Mouse (Mus musculus) neural tube, embryonic 12.5 days (tissue): Measurements from ENCODE around the gene Ccp110. TPM values are rescaled to one million over a fixed set of nuclear protein-coding genes. Genes with fewer than 3 reads are reported as not detected.

Source experiments
- ATAC-seq: fragments of 200-750 bp; cut with Nextera tagmentation; 2 replicates; pipeline ENCODE4 v1.8.0; 2017; ENCODE audit warnings: low read depth, mild to moderate bottlenecking, moderate TSS enrichment, moderate library complexity; ENCODE audit not compliant: low FRiP score
- H3K27ac ChIP-seq: fragments of 300-500 bp; sonication (generic); 2 replicates; pipeline ENCODE4 v1.5.1; 2016
- H3K27me3 ChIP-seq: fragments of 300-500 bp; sonication (generic); replicated peaks from 2 replicates; pipeline ENCODE4 v1.6.1; 2016; ENCODE audit warnings: mild to moderate bottlenecking
- H3K36me3 ChIP-seq: fragments of 300-500 bp; sonication (generic); 2 replicates; pipeline ENCODE4 v1.6.1; 2016; ENCODE audit warnings: mild to moderate bottlenecking
- H3K4me1 ChIP-seq: fragments of 300-500 bp; sonication (generic); 2 replicates; pipeline ENCODE4 v1.6.1; 2016
- H3K4me2 ChIP-seq: fragments of 300-500 bp; sonication (generic); replicated peaks from 2 replicates; pipeline ENCODE4 v1.6.1; 2016; ENCODE audit warnings: mild to moderate bottlenecking
- H3K4me3 ChIP-seq: fragments of 300-500 bp; sonication (generic); 2 replicates; pipeline ENCODE4 v1.5.1; 2016
- H3K9ac ChIP-seq: fragments of 300-500 bp; sonication (generic); 2 replicates; pipeline ENCODE4 v1.6.1; 2016; ENCODE audit warnings: mild to moderate bottlenecking
- H3K9me3 ChIP-seq: fragments of 300-500 bp; sonication (generic); 2 replicates; pipeline ENCODE4 v1.6.1; 2016; ENCODE audit warnings: mild to moderate bottlenecking
- WGBS: fragments of 180-500 bp; shearing (Covaris S2); methylation state at CpG from one replicate; pipeline ENCODE4 v1.1.7; 2016; 5-methylcytosine and 5-hydroxymethylcytosine counted together
- polyA plus RNA-seq: library from polyadenylated mRNA; unstranded; fragments of >200 nt; fragmentation: Nextera tagmentation; extraction: Ambion mirVana; gene quantifications from 2 replicates; pipeline ENCODE4 v1.2.1, GENCODE M21; 2016

Gene Ccp110
- polyA plus RNA-seq, 1 experiment from 2014 or later = 34.2 TPM

GRCm38 (mm10) chr7:118777598-118778394 lies 65.4 kb downstream of the Ccp110 start:
- H3K4me2 ChIP-seq = no peak overlapping the region
- no peak overlapping the region for H3K9ac ChIP-seq
- ATAC-seq = no peak
- 82% methylated on average over 10 of the region's 10 CpGs for WGBS
- H3K4me1 ChIP-seq = no peaks in the 10 kb centered on the region
- H3K4me3 ChIP-seq = no peak overlapping the region
- peaks cover 38% of the 10 kb centered on the region for H3K36me3 ChIP-seq
- H3K27me3 ChIP-seq = no peaks in the 10 kb centered on the region
- H3K9me3 ChIP-seq = no peaks in the 10 kb centered on the region
- no peak overlapping the region for H3K27ac ChIP-seq

- Histone ChIP-seq H3K4me3 (no peak overlapping the region), H3K4me1 (no peaks in the 10 kb centered on the region), H3K36me3 (peaks cover 36% of the 10 kb centered on the region), H3K9me3 (no peaks in the 10 kb centered on the region), H3K4me2 (no peak overlapping the region), H3K27me3 (no peaks in the 10 kb centered on the region), H3K9ac (no peak overlapping the region), H3K27ac (no peak overlapping the region)
- WGBS = 42% methylated on average over 6 of the region's 6 CpGs
- ATAC-seq = 0 out of 2 replicates have a peak, but pooled peaks have one; percentile 21
Observed at GRCm38 (mm10) chr7:118778561-118778960, 66.2 kb downstream of the Ccp110 start.

- H3K4me2 ChIP-seq = no peak overlapping the region
- H3K4me1 ChIP-seq = no peaks in the 10 kb centered on the region
- H3K27me3 ChIP-seq = no peaks in the 10 kb centered on the region
- H3K9me3 ChIP-seq = no peaks in the 10 kb centered on the region
- H3K9ac ChIP-seq = no peak overlapping the region
- no peak for ATAC-seq
- no peak overlapping the region for H3K27ac ChIP-seq
- 92% methylated on average over 11 of the region's 11 CpGs for WGBS
- H3K36me3 ChIP-seq = peaks cover 29% of the 10 kb centered on the region
- no peak overlapping the region for H3K4me3 ChIP-seq
Observed at GRCm38 (mm10) chr7:118783305-118784001, 71.1 kb downstream of the Ccp110 start.

GRCm38 (mm10) chr7:118786091-118786490 lies 73.7 kb downstream of the Ccp110 start:
- H3K27ac ChIP-seq = no peak overlapping the region
- no peaks in the 10 kb centered on the region for H3K9me3 ChIP-seq
- WGBS = 84% methylated on average over 6 of the region's 6 CpGs
- H3K36me3 ChIP-seq = peaks cover 20% of the 10 kb centered on the region; the same call in 1 of the 2 replicates
- no peak overlapping the region for H3K4me2 ChIP-seq
- no peak for ATAC-seq
- H3K4me3 ChIP-seq = no peak overlapping the region
- no peaks in the 10 kb centered on the region for H3K27me3 ChIP-seq
- H3K4me1 ChIP-seq = no peaks in the 10 kb centered on the region
- no peak overlapping the region for H3K9ac ChIP-seq

Other genes starting within 250 kb of the Ccp110 start
- 2.0 and 2.4 TPM in 2 replicates for gene Itpripl2, start 220.6 kb upstream of the Ccp110 start, polyA plus RNA-seq
- gene Coq7, start 179.2 kb upstream of the Ccp110 start, polyA plus RNA-seq = 100 and 101 TPM in 2 replicates
- 8.4 and 9.4 TPM in 2 replicates for gene Tmc7, start 127.8 kb upstream of the Ccp110 start, polyA plus RNA-seq
- 0.10 and 0.25 TPM in 2 replicates for gene Tmc5, start 115.3 kb upstream of the Ccp110 start, polyA plus RNA-seq
- 131 and 138 TPM in 2 replicates for gene Gde1, start 6.8 kb upstream of the Ccp110 start, polyA plus RNA-seq
- gene Vps35l, start 27.7 kb downstream of the Ccp110 start, polyA plus RNA-seq = 86.2 and 87.2 TPM in 2 replicates
- 3.1 TPM in 2 replicates for gene Iqck, start 143.2 kb downstream of the Ccp110 start, polyA plus RNA-seq
- 100 and 106 TPM in 2 replicates for gene Knop1, start 143.7 kb downstream of the Ccp110 start, polyA plus RNA-seq